Mouse (Mus musculus): ENCODE measurements at regions not wholly inside any gene's neighbourhood (a gene's known extent, or its start where the extent isn't known, plus 50 kb on each side); places are given as distances from the start of the nearest gene placed in this dataset.

DNA sequence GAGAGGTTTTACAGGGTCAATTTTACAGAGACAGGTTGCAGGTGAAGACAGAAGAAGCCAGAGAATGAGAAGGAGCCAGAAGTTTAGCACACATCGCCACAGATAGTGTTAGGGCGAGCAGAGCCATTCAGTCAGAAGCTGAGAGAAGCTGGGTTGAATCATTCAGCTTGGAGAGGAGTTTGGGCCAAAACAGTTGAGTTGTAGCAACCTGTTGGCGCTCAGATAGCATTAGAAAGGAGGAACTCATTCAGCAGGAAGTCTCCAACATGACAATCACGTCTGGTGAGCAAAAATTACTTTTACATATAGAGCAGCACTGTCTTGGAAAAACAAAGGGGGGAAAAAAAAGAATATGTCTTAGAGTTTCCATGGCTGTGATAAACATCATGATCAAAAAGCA lies 53.2 kb downstream of the Fam43a start:
- DNase-seq = no peak

DNA sequence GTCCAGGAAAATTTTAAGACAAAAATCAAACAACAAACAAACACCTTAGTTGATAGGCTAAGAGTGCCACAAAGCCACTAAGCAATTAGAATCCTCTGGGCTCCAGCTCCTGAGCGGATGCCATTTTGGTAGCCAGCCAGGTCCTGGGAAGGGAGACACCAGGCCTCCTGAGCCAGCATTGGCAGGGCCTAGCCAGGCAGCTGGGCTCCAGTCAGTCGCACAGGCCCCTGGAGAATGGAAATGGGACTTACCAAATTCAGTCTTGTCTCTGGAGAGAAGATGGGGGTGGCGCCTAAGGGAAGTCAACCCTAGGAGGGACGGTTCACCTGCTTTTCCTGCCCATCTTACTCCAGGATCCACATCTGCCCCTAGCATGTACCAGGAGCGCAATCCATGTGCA lies 54.3 kb downstream of the Fam43a start:
- peak; percentile 86 to 88 for DNase-seq

DNA sequence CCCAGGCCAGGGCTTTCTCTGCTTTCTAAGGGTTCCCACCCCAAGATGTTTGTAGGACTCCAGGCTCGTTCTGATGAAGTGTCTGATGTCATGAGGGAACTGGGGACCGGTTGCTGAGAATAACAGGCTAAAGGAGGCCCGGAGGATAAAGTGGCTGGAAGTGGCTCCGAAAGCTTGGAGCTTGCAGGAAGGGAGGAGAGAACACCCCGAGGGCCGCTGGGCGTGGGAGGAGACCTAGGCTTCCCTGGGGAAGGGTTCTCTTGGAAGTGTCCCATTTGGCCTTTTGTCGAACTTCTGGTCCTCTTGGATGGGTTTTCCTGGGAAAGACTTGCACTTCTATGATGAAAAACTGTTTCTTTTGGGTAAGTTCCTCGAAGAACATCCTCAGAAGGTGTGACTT lies 54.7 kb downstream of the Fam43a start:
- peak; percentile 71 to 80 for DNase-seq

DNA sequence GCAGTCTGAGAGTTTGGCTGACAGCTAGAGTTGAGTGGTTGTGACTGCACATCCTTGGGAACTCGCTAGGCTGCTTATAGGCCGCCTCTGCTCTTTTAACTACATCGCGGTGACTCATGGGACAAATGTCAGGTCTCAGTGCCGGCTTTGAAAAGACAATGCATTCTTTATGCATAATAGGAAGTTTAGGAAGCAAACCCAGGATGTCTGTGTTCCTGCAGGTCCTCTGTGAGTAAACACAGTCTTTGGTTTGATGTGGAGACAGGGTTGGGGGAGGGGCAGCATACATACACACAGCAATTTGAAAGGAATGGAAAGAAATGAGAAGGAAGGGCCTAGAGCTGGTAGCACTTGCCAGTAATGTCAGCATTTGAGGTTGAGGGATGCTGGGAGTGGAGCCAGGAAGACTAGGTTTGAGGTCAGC lies 56.3 kb downstream of the Fam43a start:
- DNase-seq = no peak

DNA sequence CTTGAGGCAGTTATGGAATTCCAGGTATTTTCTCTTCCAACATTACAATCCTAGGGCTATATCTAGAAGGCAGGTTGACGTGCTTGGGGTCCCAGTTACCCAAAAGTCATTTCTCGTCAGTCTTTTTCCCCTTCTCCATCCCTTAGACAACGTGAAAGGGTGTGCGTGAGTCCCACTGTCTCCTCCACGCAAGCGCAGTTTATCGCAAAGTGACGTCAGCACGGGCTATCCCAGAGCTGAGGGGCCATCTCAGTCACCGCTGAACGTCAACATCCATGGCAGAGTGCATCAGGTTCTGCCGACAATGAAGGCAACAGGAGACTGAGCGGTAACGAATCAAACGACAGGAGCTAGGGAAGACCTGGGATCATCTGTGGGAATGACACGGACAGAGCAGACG lies 57.4 kb downstream of the Fam43a start:
- DNase-seq = no peak

DNA sequence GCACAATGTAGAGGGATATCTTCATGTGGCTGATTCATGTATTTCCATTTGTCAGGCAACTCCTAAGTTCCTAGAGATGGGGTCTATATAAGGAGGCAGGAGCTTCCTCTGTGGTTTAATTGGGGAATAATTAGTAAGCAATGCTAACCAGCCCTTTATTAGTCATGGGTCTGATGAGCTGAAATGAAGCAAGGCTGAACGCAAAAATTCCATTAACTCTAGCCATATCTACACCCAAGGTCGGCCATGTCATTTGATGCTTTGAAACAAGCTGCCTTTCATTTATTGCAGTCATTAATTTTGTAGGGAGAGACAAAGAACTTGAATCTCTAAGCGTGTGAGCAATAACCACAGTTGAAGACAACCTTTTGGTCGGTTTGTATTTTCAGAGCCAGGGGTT lies 59.4 kb downstream of the Fam43a start:
- DNase-seq = no peak

DNA sequence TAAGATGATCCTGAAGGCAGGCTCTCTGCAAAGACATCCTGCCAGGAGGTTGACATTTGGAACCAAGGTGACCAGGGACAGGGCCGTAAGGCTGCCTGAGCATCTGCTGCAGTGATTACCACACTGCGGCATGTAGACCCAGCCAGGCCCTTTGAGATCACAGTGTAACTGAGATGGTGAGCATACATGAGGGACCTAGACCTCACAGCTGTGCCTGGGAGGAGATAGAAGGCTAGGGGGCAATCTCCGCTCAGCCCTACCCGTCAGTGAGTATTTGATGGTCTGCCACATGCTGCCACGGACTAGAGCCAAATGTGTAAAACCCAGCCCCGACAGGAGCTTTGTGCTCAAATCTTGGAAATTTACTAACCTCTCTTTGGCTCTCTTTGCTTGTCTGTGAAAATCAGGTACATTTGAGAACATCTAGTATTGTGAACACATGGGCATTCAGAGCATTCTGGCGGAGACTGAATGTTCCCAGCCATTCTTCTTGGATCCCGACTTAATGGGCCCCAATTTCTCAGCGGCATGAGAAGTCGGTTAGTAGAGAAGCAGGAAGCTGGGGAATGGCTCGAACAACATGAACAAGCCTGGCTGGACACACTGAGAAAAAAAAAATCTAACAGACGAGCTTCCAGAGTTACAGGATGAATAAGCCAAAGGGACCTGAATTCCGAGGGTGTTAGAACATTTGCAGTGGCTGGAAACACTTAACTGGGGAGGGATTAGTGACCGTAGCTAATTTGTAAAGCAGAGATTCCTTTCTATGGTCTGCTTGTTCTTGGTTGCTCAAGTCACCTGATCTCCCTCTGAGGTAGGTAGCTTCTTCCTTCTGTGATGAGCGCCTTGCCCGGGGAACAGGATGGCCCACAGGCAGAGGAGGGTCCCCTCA lies 61.8 kb downstream of the Fam43a start:
- no peak for DNase-seq

DNA sequence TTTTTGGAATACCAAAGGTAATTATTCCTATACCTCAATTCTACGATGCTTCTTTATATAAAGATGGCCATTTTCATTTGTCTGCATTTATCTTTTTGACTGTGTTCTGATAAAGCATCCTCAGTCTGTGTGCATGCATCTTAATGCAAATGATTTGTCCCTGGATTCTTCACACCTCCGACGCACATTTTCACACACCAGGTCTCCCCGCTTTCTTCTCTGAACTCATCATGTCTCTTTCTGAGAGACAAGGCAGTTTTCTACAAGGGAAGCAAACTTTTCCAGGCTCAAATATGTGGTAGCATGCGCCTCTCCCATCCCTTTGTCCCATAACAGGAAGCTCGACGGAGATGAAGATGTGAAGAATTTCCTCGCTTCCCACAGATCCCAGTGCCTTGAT lies 63.5 kb downstream of the Fam43a start:
- DNase-seq = no peak

DNA sequence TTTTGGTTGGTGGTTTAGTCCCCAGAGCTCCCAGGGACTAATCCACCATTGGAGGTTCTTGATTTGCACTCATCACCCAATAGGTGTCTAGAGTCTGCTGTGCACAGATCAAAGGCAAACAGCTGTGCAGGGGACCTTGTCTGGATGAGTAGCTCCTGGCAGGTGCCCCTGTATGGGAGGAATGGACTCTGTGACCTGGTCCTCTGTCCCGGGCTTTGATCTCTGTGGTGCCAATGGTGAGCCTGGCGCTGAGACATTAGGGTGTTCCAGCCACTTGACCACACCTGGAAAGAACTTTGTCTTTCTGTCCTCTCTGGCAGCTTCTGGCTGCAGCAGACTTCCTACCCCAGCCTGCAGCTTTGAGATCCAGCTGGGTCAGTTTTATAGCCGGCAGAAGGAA lies 64.4 kb downstream of the Fam43a start:
- no peak for DNase-seq

DNA sequence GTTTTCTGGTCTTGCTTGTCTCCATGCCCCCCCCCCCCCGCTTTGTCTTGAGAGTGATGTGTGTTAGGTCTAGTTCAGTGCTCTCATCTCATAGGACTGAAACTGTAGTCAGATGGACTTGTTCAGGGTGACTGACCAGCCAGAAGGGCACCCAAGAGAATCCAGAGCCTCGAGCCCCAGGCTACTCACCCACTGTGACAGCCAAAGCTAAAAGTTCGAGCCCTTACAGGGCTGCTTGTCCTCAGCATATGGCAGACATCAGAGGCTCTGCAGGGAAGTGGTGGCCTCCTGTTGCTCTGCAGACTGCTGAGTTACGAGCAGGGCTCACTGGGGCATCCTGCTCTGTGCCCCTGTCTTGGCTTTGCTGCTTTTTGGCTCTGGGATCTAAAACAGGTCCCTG lies 64.9 kb downstream of the Fam43a start:
- no peak for DNase-seq

DNA sequence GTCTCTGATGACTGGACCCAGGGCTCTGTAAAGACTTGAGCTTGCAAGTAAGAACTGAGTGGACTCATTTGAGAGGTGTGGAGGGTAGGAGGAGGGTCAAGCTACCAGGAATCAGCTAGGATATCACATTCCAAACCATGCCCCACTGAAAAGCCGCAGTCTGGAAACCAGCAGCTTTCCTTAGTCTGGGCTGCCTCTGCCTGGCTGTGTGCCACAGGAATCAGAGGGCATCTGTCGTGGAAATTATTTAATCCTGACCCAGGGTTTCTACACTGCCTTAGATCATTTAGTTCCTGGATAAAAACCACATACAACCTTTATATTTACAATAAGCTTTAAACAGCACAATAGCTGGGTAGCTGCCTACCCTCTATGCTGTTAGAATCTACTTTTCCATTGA lies 66.4 kb downstream of the Fam43a start:
- DNase-seq = no peak

DNA sequence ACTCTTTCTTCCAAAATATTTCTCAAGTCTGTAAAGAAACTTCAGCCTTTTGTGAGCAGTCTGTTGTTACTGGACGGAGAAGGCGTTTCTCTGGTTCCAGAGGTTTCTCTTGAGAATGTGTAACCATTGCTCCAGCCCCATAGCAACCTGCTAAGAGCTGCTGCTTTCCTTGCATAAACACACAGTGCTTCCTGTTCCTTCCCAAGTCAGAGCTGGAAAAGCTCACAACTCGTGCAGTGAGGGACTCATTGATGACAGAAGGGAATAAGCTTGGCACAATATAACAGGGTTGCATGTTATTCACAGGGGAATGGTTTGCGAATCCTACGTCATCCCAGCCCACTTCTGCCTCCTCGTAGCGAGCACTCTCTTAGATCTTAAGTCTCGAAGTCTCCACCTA lies 70.4 kb downstream of the Fam43a start:
- DNase-seq = no peak

DNA sequence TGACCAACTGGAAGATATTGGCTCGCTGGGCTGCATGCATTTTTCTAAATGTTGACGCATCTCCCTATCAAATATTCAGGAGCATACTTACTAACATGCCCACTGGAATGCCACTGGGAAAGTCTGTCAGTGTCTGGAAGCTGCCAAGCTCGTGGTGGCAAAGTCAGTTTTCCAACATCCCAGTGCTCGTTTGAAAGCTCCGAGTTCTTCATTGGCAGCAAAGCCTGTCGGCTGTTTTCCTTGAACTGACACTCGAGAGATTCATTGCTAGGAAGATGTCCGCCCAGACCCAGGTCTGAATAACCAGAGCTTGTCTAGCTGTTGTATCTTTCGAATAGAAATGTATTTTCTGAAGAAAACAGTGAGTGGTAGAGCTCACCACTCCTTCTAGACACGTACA lies 72.1 kb downstream of the Fam43a start:
- no peak for DNase-seq

DNA sequence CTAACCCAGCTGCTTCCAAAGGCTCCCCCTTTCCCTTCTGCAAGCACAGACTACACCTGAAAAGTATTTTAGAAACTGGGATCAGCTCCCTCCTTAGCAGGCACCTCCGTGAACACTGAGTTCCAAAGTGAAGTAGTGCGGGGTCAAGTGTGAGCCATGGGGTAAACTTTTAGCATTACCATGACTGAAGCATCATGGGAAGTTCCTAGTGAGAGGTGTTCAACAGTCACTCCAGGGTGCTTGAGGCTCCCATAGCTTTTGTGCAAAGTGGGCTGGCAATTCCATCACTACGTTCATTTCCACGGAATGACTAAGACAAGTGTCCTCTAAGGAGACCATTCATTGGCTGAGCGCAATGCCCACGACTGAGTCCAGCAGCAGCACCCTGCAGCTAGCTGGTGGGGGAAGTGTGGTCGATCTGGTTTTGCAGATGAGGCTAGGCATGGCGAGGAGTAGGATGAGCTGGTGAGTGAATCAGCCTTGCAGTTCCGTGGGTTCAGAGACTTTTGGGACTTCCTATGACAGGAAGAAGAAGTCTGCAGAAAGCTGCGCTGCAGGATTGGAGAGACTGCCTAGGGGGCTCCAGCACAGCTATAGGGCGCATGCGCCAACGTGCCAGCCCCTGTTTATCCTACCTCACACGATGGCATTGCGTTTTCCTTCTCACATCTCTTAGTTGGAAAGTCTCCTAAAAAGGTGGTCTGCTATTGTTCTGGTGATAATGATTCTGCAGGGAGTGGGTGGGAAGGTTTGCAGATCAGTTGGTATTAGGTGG lies 73.4 kb downstream of the Fam43a start:
- DNase-seq = no peak

DNA sequence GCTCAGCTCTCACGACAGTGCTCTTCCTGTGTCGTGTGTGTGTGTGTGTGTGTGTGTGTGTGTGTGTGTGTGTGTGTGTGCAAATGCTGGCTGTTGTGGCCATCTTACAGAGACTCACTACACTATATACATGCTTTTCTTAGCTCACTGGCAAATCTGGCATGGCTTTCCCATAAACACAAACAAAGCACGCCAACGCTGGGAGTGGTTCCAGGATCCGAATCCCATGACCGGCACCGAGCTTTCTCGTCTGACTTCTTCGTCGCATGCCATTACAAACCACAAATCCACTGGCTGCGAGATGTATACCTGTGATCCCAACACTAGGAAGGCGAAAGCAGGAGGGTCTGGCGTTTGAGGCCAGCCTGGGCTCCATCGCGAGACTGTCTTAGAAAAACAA lies 74.1 kb downstream of the Fam43a start:
- DNase-seq = no peak

DNA sequence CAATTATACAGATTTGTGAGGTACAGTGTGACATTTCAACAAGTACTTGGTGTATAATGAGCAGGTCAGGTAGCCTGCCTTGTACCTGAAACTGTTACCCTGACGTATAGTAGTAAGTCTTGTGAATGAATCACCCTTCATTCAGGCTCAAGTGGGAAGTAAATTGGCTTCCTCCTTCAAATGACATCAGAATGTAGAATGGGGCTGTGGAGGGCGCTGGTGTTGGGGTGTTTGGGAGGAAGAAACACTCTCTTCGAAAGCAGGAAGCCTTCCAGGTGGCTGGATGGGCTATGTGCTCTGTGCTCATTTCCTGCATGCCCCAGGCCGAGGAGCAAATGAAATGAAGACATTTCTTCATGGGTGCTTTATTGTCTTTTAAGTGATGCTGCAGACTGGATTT lies 76.3 kb downstream of the Fam43a start:
- DNase-seq = no peak

DNA sequence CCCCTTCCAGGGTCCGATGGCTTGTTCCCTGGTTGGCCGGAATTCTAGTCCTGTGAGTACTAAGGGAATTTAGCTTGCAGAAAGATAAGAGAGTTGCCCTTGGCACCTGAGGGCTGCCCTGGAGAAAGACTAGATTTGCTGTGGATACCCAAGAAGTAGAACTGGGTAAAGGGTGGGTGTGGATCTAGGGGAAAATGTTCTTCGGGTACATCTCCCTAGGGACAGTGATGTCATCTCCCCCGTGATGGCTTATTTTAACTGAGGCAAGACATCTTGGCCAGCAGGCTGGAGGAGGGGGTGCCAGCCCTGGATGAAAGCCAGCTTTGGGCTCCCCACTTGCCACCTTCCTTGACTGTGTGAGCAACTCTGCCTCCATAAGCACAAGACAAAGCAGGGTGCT lies 77.5 kb downstream of the Fam43a start:
- DNase-seq = no peak

DNA sequence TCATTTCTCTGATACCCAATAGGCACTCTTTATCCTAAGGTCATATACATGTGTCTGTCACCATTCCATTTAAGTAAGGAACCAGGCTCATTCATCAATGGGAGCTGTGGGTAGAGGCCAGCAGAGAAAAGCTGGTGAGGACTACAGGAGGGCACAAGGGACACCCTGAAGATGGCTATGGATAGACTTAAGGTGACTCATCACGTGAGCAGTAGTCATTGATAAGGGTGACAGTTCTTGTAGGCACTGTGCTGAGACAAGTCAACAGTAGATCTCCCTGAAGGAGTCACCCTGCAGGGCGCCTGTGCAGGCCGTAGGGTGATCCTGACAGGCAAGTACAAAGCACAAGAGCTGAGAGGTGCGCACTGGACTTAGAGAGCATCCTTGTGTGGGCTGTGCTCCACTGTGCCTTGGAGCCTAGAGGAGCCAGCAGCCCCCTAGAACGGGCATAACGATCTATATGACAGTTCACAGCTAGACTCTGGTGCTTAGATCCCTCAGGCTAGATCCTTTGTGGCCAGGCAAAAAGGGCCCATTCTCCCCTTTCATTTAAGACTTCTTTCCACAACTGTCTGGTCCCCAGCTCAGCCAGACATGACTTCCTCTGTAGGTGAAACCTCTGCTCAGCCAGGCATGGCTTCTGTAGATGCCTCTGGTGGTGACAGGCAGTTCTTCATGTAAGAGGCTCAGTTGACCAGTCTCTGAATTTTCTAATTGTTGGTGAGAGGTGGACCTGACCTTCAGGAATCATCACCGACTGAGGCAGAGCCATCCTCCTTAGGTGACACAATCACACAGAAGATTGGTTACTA lies 78.6 kb downstream of the Fam43a start:
- no peak for DNase-seq

DNA sequence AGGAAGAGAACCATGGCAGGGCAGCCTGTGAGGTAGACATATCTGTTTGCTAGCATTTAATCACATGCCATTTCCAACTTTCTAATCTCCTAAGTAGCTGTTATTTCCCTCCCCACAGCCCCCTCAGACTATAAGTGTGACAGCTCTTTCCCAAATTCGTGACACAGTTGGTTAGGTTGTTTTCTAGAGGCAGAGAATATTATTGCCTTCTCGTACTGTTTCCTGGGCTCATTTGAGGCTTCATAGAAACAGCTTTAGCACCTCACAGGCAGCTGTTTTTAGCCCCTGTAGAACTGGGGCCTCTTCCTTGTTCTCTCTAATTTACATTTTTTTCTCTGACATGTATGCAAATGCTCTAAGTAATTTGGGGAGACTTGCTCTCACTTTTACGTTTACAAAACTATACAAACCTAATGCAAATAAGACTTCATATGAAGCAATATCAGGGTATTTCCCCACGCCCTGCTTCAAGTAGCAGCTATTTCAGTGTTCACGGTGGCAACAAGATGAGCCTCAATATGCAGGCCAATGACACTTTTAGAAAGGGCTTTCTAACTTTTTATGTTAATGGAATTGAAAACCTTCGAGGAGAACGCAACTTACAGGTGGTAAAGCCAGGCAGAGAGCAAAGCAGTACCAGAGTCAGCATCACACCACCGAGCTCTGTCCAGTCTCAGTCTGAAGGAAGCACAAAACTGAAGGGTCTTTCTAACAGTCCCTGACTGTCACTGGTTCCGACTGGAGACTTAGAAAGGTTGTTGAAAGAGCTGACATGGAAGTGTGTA lies 79.4 kb downstream of the Fam43a start:
- no peak for DNase-seq

DNA sequence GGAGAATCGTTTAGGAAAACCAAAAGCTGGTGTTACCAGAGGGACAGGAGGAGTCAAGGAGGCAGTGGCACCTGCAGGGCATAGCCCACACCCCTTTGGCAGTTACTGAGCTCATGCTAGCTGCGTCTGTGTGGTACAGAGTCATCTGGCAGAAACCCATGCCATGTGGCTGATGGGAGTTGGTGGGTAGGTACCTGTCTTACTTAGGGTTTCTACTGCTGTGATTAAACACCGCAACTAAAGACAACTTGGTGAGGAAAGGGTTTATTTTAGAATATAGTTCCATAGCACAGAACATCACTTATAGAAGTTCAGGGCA lies 79.9 kb downstream of the Fam43a start:
- no peak for DNase-seq

DNA sequence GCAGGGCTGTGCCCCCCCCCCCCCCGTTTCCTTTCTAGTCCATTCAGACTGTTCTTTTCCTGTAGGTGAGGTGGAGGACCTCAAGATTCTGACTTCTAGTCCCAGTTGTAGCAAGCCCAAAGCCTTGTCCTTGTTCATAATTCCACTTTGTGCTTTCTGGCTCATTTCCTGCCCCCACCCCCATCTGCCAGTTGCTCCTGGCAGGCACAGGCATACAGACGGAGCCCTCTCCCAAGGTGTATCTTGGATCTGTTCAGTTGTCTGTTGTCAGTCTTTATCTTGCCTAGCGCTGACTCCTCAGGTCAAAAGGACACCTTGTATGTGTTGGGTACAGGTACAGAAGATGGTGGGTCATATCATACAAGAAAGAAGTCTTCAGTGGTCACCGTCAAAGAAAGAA lies 81.9 kb downstream of the Fam43a start:
- DNase-seq = no peak

DNA sequence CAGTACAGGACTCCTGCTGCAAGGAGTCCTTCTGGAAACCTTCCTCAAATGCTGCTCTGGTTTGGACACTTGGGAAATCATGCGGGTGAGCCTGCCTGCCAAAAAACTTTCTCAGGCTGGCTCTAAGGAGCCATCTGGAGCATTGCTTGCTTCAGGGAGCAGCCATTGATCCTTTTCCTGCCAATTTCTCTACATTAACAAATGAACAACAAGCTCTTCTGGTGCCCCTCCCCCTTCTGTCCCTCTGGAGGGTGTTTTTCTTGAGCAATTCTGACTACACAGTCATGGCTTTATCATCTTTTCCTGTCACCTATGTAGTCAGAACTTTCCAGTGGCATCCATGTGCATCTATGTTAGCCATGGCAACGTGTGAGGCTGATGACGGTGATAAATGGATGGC lies 84.5 kb downstream of the Fam43a start:
- DNase-seq = peak; percentile 33 to 60

Measured in heart, adult 18-20 months (tissue).